Mouse (Mus musculus) kidney, postnatal 25 days (tissue): ENCODE data around the gene Atp11a.

Source experiments
- DNase-seq, 2 experiments: peaks; one replicate each; pipeline ENCODE4 v3.0.0; 2021; ENCODE audit warnings: mixed read lengths in 2 of 2

Gene Atp11a

GRCm38 (mm10) chr8:12915187-12916006 is 158.6 kb downstream of the Atp11a start:
- peak in 1 of 2 experiments; percentile 50 for DNase-seq

- DNase-seq: no peak
Measured at GRCm38 (mm10) chr8:12916156-12916900, 159.5 kb downstream of the Atp11a start.

DNA sequence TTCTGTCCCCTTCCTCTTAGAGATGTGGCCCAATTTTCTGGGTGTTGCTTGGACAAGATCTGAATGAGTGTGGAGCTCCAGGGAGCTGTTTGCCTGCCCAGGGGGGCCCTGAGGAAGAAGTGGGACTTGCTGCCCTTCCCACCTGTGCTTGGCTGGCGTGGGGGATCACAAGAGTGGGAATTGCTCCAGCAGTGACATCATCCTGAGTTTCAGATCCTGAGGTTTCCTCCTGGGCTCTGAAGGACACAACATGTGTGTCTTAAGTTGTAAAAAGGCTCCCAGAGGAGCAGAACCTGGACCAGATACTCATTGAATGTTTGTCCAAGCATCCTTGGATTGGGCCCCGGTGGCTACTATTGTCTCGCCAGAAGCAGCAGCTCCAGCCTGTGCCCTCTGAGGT is 160.2 kb downstream of the Atp11a start:
- no peak for DNase-seq

DNA sequence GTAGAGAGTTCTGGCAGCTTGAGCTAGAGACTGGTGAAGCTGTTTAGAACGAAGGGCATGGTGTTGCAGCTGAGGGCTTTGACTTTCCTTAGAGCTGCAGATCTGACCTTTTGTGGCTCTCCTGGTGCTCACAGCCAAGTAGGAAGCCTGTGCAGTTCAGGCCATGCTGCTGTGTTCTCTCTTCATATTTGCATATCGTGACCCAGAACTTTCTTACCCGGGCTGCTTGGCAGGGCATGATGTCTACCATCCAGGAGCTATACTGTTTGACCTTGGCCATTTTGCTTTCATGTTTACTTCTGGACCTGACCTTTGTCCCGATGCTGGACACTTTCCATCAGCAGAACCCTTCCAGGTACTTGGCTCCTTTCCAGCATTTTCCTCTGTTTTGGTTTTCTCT is 161.0 kb downstream of the Atp11a start:
- peak; percentile 57 to 76 for DNase-seq
